Mouse (Mus musculus): Measurements from ENCODE around the gene Atg7.
"Not testable (repeated sequence)": the region's sequence is repeated elsewhere in the genome, so short reads cannot be mapped to it uniquely, and the experiment has no call there.

The Atg7 gene

GRCm38 (mm10) chr6:114876546-114876945 is 233.6 kb downstream of the Atg7 start:
- no peak for DNase-seq (ENCODE audit: low read depth, low spot score)

GRCm38 (mm10) chr6:114878841-114879520 is 236.1 kb downstream of the Atg7 start:
- DNase-seq (ENCODE audit: low read depth, low spot score): no peak

GRCm38 (mm10) chr6:114880798-114881197 is 237.9 kb downstream of the Atg7 start:
- no peak for DNase-seq (ENCODE audit: low read depth, low spot score)

GRCm38 (mm10) chr6:114882212-114882611 is 239.3 kb downstream of the Atg7 start:
- DNase-seq (ENCODE audit: low read depth, low spot score): no peak

- DNase-seq (ENCODE audit: low read depth, low spot score): no peak
Observed at GRCm38 (mm10) chr6:114882675-114883074, 239.8 kb downstream of the Atg7 start.

GRCm38 (mm10) chr6:114883261-114883740 is 240.4 kb downstream of the Atg7 start:
- peak; percentile 76 for DNase-seq (ENCODE audit: low read depth, low spot score)

- no peak for DNase-seq (ENCODE audit: low read depth, low spot score)
Observed at GRCm38 (mm10) chr6:114885129-114885528, 242.2 kb downstream of the Atg7 start.

GRCm38 (mm10) chr6:114886012-114886411 is 243.1 kb downstream of the Atg7 start:
- no peak for DNase-seq (ENCODE audit: low read depth, low spot score)

- no peak for DNase-seq (ENCODE audit: low read depth, low spot score)
Observed at GRCm38 (mm10) chr6:114886504-114887361, 243.8 kb downstream of the Atg7 start.

- DNase-seq (ENCODE audit: low read depth, low spot score): no peak
Observed at GRCm38 (mm10) chr6:114888922-114889321, 246.0 kb downstream of the Atg7 start.

GRCm38 (mm10) chr6:114889971-114890370 is 247.1 kb downstream of the Atg7 start:
- not testable (repeated sequence) for DNase-seq (ENCODE audit: low read depth, low spot score)

- DNase-seq (ENCODE audit: low read depth, low spot score): no peak
Observed at GRCm38 (mm10) chr6:114890411-114891115, 247.7 kb downstream of the Atg7 start.

- DNase-seq (ENCODE audit: low read depth, low spot score): no peak
Observed at GRCm38 (mm10) chr6:114891272-114891671, 248.4 kb downstream of the Atg7 start.

GRCm38 (mm10) chr6:114891771-114892170 is 248.9 kb downstream of the Atg7 start:
- no peak for DNase-seq (ENCODE audit: low read depth, low spot score)

GRCm38 (mm10) chr6:114892363-114892762 is 249.5 kb downstream of the Atg7 start:
- no peak for DNase-seq (ENCODE audit: low read depth, low spot score)

- no peak for DNase-seq (ENCODE audit: low read depth, low spot score)
Observed at GRCm38 (mm10) chr6:114893427-114894209, 250.7 kb downstream of the Atg7 start.

- no peak for DNase-seq (ENCODE audit: low read depth, low spot score)
Observed at GRCm38 (mm10) chr6:114894548-114895106, 251.7 kb downstream of the Atg7 start.

- no peak for DNase-seq (ENCODE audit: low read depth, low spot score)
Observed at GRCm38 (mm10) chr6:114895191-114895590, 252.3 kb downstream of the Atg7 start.

GRCm38 (mm10) chr6:114896281-114896680 is 253.4 kb downstream of the Atg7 start:
- DNase-seq (ENCODE audit: low read depth, low spot score): no peak

GRCm38 (mm10) chr6:114898949-114899348 is 256.1 kb downstream of the Atg7 start:
- DNase-seq (ENCODE audit: low read depth, low spot score): no peak

GRCm38 (mm10) chr6:114899652-114900051 is 256.8 kb downstream of the Atg7 start:
- no peak for DNase-seq (ENCODE audit: low read depth, low spot score)
